Mouse (Mus musculus) adrenal gland, adult (tissue): Measurements from ENCODE around the gene Ints6.

Experiments used
- DNase-seq, 2 experiments: peaks; one replicate each; pipeline ENCODE4 v3.0.0; 2022 to 2023; ENCODE audit warnings: low spot score in 1 of 2; ENCODE audit not compliant: inconsistent age in 2 of 2

The Ints6 gene

DNA sequence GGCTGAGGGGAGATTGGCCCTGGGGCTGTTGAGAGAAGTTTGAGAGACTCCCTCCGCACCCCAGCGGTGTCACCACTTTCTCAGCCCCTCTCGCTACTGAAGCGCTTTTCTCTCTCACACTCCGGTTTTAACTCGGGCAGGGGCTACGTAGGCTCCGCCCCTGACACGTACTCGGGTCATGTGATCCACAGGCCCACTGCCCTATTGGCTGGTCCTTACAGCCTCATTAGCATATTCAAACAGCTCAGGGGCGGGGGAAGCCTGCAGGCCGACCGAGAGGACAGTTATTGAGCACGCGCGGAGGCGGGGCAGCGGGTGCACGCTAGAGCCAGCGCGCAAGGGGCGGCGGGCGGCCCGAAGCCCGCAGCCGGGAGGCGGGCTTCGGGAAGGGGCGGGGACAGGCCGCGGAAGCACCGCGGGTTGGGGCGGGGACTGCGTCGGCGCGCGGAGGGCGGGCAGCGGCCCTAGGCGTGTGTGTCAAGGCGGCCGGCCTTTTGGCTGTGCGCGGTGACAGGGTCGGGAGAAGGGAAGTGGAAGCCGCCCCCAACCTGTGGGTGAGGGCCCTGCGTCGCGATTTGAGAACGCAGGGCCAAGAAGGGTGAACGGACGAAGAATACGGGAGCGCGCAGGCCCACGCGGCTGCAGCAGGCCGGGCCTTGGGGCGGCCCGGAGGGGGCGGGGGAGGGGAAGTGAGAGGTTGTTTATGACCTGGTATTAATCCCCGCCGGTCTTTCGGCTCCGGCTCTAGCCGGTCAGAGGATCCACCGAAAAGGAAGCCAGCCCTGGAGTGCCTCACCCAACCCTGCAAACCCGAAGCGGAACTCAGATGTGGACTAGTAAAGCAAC is at the start of gene Ints6:
Gene Ints6, minus strand, starts transcription at position 134 of the 846 bp plus-strand sequence.
- peak; percentile 99 to 100 for DNase-seq

DNA sequence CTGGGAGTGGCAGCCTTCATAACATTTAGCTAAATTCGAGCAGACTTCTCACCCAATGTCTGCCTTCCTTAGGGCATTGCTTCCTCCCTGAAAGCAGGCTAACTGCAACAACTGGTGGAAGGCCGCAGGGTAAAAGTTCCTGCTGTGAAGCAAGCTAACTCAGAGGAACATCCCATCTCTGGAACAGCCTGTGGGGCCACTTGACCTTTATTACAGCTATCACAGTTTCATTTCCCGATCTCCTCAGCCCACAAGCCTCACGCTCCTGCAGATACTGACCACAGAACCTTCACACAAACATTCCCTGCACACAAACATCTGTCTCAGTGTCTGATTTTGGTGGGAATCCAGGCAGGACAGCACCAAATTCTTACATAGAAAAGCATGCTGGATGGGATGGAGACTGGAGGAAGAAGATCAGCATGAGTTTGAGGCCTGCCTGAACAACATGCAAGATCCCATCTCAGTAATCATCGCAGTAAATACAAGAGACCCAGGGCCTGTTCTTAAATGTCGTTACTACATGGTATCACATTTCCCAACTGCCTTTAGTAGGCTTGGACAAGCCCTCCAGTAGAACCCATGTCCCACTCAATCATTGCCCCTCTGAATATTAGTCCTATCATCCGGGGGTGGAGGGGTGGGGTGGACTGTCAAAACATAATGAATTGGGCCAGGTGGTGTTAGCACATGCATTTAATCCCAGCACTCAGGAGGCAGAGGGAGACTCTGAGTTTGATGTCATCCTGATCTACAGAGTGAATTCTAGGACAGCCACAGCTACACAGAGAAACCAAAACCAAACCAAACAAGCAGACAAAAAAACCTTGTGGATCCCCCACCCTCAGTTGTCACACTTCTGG is 47.9 kb upstream of the Ints6 start:
- DNase-seq: peak in 1 of 2 experiments; percentile 51

DNA sequence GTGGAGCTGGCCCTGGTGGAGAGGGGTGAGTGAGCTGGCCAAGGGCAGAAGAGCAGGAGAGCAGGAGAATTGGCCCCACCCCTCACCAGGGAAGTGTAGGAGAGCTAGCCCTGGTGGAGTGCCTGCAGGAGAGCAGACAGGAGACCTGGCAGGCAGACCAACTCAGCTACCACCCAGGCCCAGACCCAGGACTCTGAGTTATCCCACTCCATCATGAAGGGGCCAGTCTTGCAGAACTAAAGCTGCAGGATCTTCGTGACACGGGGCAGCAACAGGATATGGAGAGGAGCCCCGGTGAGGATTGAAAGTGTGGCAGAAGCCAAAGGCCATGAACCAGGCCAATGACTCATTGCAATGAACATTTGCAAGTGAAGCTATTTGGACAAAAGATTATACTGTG is 46.0 kb upstream of the Ints6 start:
- peak; percentile 51 to 91 for DNase-seq

DNA sequence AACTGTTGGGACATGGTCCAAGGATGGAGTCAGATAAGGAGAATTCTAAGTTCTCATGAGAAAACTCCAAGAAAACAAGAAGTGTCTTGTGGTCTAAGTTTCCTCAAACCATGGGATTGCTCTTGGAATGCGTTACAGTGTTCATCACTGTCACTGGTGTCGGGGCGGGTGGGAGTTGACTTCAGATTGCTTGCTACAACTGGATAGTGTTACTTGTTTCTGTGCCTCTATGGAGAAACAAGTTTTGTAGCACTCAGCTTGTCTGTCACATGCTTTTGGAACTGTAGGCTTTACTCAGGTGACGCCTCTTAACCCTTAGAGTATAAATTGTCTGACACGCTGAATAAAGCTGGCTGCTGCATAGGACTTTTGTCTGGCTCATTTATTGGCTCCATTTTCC is 42.2 kb upstream of the Ints6 start:
- no peak for DNase-seq

DNA sequence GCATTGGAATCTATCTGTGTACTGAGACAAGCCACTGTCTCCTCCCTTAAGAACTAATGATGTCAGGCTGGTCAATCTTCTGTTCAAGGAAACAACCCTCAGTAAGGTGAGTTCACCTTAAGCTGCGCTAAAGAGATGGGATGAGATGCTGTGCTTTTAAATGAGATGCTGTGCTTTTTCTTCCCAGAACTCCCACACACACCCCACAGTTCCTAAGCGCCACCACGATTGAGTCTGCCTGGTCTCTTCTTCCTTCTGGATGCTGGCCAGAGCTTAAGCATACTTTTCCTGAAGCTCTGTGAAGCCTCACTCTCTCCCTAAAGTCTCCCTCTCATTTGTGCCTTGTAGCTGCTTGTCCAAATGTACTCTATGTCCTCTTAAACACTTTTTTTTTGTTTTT is 39.8 kb upstream of the Ints6 start:
- DNase-seq: no peak

DNA sequence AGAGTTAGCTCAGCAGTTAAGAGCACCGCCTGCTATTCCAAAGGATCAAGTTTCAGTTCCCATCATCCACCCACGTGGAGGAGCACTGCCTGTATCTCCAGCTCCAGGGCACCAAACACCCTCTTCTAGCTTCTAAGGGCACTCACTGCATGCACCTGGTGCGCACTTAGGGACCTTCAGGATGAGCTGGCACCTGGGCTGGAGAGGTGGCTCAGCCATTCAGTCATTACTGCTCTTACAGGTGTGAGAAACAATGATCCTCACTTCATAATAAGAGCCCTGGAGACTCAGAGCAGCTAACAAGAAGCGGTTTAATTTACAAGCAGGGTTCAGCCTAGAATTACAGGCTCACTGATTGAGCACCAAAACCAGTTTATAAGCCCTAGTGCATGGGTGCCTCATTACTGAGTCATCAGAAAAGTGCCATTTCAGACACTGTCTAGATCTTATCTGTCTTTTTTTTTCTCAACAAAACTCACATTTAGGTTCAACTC is 37.7 kb upstream of the Ints6 start:
- DNase-seq: no peak

DNA sequence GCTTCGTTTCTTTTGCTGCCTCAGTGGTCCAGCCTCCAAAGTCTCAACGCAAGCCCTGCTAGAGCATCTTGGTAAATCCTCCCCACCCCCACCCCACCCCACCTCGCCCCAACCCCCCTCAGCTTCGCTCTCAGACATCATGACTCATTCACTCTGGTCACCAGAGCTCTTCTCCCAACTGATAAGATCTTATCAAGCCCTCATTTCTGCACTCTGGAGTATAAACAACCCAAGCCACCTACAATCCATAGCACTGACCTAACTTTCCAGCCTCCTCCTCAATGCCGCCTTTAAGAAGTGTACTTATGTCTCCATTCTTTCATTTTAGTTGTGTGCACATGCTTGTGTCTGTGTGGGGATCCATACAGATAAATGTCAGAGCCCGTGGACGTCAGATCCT is 34.8 kb upstream of the Ints6 start:
- no peak for DNase-seq

DNA sequence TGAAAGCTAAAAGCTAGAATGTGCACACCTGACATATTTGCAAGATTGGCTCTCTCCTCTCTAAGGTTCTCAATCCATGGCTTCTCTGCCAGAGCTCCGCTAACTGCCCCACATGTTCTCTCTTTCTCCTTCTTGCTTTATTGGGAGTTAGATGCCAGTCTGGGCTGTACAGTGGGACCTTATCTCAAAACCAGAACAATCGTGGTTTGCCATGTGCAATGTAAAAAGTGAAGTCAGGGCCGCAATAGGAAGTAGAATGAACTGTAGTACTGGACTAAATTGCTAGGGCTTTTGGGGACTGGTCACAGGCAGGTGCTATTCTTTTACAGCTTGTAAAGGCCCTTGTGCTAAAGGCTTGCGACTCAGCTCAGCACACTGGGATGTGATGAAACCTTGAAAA is 28.3 kb upstream of the Ints6 start:
- no peak for DNase-seq

DNA sequence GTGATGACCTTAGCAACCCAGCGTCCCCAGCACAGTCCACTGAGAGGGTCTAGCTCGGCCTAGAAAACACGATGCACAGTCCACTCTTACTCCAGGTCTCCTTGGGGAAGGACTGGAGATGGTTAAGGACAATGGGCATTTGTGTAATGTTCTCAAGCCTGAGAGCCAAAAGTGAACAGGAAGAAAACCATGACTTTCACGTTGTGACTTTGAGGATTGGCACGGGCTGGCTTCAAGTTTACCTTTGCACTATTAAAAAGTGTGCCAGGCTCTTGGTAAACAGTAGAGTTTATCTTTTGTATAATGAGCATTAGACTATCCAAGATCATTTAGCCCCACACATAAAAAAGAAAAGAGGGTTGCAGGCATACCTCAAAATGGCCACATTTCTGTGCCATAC is 22.0 kb upstream of the Ints6 start:
- no peak for DNase-seq

DNA sequence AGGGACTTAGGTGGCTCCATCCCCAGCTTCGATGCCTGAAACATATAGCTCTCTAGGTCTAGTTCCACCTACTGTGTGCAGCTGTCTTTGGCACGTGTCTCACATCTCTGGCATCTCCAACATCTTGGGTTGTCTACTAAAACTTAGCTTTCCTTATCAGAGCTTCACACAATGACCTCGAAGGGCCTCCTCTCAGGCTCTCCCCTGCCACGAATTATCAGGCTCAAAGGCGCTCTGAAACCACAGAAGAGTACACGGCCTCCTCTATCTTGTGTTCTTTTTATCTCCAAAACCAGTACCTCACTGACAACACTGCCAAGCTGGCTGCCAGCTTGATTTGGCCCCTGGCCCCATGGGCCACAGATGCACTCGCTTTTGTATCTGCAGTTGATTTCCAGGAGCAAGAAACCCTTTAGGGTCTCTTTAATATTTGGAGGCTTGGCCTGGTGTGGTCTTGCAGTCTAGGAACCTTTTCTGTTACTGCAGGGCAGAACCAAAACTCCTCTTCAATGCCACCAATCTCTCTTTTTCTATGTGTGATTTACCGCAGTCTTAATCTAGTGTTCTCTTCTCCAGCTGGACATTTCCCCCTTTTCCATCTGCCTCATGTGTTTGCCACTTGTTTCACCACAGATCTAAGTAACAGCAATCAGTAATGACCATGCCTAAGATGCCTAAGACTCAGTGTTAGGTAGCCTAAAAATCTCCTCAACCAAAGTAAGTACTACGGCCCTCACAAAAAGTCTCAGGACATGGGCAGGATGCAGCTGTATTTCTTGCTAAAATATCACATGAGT is 19.7 kb upstream of the Ints6 start:
- DNase-seq: peak in 1 of 2 experiments; percentile 30

DNA sequence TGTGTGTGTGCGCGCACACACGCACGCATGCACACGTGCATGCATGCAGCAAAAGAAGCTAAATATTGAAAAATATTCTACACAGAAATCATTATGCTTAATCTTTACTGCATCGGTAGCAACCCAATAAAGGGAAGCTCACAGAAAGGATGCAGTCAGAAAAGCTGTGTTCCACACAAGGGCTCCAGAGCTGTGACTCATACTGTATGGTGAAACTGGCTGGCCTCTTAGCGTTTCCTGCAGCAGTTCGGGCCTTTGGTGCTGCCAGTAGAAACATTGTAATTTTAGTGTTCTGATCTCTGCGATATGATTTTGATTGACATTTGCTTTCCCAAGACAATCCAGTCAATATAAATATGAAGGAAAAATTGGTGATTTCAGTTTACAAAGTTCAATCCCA is 17.1 kb upstream of the Ints6 start:
- DNase-seq: no peak

DNA sequence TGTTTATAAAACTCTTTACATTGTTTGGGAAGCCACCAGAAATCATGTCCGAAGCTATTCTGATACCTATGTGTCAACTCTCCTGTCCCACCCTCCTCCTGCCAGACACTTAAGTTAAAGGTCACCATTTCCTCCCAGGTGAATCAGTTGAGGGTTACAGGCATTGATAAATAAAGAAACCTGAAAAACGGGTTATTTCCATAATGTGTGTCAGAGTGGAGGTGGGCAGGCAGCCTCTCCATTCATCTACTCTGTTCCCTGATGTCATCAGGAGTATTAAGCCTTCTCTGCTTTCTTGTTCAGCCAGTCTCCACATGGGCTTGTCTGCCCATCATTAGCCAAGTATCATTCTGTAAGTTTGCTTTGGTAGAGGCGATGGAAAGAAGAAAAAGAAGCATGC is 14.1 kb upstream of the Ints6 start:
- no peak for DNase-seq

DNA sequence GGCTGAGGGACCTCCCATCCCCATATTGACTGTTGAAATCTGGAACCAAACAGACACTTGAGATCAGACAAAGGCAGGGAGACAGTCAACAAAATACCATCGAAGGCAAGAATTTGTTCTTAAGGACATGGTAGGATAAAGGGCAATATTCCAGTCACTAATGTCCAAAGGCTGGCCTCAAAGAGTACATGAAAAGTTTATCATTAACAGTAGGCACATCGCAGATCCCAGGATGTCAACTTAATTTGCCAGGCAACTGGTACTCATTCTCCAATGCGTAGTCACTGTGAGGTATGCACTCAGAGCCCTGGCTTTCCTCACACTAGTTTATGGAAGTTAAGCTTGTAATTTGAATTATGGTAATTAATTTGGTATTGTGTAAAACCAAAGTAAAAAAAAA is 13.3 kb upstream of the Ints6 start:
- no peak for DNase-seq

DNA sequence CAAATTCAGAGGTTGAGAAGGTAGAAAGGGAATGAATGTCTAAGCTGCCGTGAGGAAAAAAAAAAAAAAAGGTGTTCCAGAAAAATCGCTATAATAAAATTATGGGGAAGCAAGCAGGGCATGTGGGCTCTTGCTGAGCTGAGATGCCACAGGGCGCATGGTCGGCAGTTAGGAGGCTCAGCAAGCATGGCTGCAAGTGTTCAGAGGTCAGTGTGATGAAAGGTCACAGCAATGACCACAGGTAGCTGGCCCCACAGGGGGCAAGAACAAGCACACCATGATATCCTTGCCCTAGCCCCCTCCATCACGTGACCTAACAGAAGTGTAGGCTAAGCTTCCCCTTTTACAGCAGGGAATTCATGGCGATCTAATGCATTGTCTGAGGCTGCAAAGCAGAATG is 12.8 kb upstream of the Ints6 start:
- no peak for DNase-seq

DNA sequence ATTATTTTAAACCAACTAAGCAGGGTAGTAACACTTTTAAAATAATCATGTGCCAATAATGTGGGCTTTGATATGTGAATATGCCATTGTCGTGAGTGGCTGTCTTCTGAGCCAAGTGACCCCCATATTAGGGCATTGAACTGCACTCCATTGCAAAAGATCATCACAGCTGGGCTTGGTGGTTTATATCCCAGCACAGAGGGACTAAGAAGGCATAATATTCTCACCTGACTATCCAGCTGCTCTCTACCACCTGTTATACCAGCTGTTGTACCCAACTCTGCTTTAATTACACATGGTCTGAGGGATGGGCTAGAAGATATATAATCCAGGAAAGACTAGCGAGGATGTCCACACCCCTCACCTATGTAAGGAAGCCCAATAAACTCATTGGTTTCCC is 4.4 kb upstream of the Ints6 start:
- no peak for DNase-seq

DNA sequence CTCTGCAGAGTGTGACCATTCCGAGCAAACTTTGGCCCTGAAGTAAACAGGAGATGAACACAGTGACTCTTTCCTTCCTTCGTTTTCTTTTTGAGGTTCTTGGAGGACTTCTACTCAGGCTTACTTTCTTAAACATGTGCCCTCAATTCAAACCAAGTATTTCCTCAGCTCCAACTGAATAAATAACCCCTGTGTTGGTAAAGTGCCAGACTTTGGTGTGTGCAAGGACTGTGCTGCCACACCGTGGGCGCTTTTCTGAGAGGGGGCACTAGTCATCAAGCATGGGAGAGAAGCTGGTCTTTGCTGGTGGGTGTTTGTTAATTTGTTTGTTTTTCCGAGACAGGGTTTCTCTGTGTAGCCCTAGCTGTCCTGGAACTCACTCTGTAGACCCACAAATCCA is 3.4 kb upstream of the Ints6 start:
- DNase-seq: no peak

DNA sequence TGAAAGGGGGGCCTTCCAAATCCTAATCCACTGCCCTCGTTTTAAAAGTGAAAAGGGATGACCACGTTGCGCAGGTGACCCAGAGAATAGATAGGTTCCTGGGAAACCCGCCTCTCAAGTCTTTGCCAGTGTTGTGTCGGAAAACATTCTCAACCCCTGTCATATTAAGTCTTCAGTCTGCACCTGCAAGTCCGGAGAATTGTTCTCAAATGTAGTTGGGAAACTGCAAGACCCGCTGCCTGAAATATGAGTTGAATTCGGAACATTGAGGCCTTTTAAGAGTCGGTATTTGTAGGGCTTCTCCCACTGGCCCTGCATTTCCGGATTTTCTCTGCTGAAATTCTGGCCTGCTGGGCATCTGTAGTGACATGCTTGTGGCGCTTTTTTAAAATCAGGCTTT is 974 bp upstream of the Ints6 start:
- peak in 1 of 2 experiments; percentile 89 for DNase-seq

DNA sequence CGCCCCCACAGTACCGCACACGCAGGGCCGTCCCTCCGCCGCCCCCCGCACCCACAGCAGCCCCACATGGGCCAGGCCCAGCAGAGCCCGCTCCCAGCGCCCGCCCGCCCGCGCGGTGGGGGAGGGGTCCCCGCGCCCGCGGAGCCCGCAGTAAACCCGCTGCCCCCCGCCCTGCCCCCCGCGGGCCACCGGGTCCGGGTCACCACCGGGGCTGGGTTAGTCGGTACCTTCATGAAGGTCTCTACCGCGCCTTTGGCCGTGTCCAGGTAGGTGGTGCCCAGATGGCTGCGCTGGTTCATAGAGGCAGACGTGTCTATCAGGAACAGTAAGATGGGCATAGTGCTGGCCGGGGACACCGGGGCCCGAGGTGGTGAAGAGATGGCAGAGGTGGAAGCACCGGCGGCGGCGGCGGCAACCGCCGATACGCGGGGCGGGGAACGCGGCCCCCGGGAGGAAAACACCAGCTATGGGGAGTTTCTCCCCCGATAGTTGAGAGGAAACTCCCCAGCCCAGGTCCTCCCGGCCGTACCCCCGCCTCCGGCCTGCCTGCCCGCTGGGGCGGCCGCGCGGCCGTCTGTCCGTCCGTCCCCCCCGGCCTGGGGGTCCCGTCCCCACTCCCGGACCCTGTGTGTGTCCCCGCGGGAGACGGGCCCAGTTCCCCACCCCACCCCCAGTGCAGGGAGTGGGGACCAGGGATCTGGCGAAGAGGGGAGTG is 491 bp downstream of the Ints6 start:
- DNase-seq: peak; percentile 84 to 94

DNA sequence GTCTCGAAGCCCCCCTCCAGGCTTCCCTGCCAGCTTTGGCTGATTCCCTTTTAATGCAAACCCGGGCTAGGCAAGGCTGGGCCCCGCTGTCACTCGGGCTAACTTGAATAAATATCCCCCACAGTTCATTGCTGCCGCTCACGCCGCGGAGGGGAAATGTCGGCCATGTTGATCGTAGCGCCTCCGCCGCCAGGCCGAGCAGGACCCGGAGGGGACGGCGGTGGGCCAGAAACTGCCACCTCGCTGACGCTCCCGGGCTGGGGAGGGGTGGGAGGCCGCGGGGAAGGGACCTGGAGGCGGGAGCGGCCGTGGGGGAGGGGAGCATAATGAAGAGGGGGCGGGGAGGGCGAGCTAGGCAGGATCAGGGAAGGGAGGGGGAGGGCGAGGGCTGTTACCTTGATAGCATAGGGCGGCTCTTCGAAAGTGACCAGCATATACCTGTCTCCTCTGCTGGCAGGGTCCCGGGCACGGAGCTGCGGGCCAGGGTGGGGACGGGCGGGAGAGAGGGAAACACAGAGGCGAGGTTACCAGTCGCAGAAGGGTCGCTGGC is 1.1 kb downstream of the Ints6 start:
- peak; percentile 84 to 95 for DNase-seq

DNA sequence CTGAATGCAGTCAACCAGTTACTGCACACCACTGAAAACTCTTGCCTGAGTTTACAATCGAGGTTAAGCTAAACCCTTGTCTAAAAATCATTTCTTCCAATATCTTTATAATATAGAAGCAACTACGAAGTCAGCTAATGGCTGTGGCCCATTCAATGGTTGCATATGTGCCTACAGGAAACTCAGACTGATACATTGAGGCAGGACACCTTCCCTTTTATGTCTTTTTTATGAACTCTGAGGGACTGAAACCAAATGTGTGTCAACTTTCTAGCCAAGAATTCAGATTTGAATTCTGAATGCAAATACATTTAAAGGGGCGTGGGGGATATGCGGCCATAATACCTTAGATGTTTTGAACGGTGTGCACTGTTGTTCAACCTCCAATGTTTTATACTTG is 2.3 kb downstream of the Ints6 start:
- DNase-seq: no peak
